Mouse (Mus musculus) T-cell, adult 2 months (primary cell): ENCODE results near the gene Adm.
A peak's percentile ranks its signal among the peaks of the same experiment; 100 is the strongest.
"Not testable (repeated sequence)": the region's sequence is repeated elsewhere in the genome, so short reads cannot be mapped to it uniquely, and the experiment has no call there.

Experiments
- DNase-seq: peaks from one replicate; pipeline ENCODE4 v3.0.0; 2022; ENCODE audit warnings: low spot score

Gene Adm

DNA sequence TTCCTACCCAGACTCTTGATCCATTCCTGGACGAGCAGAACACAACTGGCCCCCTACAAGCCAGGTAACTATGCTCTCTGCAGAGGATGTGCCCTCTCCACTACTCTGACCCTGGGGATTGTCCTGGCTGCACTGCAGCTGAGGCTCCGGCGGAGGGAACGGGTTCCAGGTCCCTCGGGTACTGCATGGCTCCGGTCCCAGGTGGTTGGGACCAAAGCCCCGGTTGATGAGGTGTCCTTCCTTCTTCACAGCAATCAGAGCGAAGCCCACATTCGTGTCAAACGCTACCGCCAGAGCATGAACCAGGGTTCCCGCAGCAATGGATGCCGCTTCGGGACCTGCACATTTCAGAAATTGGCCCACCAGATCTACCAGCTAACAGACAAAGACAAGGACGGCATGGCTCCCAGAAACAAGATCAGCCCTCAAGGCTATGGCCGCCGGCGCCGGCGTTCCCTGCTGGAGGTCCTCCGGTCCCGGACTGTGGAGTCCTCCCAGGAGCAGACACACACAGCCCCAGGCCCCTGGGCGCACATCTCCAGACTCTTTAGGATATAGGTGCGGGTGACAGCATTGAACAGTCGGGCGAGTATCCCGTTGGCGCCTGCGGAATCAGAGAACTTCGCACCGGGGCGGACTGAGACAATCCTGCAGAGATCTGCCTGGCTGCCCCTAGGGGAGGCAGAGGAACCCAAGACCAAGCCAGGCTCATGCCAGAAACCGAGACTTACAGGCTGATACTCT, 1.3 kb downstream of the Adm start:
- no peak for DNase-seq

DNA sequence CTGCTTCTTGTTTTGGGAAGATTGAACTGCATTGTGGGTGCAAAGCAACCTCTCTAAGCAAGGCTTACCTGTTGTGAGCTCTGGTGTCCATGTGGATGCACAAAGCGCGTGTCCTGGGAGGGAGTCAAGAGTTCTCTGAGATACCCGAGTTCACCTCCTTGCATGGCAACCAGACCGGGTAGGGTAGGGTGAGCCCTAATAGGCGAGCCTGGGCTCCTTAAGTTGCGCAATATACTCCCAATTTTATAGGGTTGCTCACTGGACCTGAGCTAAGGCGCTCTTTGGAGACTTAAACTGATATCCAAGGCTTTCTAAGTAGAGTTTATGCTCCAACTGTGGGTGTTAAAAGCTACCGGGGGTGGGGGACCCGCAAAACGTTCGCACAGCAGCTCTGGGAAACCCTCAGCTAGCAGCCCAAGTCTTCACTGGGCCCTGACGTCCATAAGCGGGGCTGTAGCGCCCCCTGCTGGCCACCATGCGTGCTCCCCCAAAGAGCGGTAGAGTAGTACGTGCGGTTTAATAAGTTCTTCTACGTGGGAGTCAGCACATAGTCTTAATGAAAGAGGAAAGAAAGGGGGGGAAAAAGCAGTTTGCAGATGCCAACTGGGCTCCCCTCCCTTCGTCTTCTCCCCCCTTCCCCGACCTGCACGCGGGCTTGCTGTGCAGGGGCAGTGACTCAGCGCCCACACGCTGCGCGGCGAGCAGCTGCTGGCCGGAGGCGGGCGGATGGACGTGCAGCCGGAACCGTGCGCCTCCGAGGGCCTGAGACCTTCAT, 2.6 kb downstream of the Adm start:
- DNase-seq, result peak; percentile 84

DNA sequence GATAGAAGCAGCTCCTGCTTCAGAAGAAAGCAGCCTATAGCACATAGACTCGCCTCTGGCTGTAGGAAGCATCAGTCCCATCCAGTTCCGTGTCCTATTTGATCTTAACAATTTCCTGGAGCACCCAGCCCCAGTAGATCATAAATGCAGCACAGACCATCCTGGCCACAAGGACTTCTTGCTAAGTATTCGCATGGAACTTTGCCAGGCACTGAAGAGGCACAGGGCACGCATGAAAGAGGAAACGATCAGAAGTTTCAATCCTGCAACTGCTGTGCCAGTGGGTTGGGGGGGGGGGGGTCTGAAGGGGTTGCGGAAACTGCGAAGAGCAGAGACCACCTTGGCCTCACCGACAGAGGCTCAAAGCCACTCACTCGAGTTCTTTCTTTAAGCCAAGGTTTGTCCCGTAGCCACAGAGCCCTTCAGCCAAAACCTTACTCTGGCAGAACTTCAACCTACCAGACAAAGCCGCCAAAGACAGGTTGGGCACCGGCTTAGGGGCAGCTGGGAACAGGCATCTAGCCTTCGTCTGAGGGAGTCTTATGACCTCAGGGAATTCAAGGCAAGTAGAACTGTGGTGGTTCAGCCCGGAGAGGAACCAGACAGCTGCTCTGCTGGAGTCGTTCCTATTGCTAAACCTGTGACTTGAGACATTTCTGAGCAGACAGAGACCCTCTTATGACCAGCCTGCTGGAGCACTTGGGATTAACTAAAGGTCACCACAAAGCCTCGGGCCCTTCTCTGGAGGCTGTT, 3.9 kb downstream of the Adm start:
- no peak for DNase-seq

DNA sequence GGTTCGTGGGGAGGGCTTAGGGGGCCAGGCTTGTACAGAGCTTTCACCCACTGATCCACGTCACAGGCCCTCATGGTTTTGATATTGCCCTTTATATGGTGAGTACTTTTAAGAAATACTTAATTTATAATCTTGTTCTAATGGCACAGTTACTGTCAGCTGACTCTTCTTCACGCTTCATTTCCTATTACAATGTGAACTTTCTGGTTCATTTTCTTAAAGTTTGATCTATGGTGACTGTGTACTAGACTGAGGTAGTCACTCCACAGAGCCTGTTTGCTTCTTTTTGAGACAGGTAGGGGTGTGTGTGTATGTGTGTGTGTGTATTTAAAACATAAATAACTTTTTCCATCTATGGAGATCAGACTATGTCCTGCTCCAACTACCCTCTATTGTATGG, 8.5 kb downstream of the Adm start:
- DNase-seq, result no peak

DNA sequence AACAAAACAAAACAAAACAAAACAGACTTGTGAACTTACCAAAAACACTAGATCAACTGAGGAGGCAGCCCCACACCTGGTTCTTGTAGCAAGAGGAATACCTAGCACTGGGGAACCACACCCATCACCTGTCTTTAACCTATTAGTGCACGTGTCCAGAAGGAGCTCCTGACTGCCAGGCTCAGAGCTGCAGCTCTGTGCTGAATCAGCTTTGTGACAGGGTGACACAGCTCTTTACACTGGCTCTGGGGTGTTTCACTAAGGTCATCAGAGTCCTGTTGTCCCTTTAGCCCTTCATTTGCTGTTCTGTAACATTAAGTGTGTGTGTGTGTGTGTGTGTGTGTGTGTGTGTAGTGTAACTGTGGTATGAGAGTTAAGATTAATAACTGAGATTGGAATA, 9.1 kb downstream of the Adm start:
- no peak for DNase-seq

DNA sequence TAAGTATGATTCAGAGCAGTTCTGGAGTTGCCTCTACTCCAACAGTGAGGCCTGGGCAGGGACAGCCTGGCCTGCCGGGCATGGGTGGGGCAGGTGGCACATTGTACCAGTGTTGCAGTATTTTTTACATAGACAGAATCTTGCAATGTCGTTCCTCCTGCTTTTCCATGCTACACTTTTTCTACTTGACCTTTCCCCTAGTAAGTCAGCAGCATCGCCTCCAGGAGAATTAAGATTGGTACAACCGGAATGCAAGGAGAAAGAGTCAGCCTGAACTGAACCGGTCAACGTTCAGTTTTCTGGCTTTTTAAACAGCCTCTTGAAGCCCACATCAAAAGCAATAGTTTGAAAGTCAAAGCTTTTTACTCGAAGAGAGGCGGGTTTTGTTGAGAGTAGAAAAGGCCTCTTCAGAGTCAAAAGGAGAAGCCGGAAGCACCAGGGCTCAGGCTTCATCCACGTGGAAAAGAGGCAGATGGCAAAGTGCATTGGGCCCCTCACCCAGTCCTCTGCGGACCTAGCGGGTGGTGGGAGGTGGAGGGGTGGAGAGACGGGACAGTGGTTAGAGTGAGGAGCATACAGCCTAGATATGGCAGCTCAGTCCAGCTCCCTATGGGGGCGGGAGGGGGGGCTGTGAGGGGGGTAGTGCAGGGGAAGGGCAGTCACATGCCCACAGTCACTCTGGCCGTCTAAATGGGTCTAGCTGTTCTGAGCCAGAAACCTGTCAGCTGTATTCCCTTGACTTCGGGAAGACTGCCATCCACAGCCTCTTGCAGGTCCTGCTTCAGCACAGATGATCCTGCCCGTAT, 11.0 kb downstream of the Adm start:
- DNase-seq, result no peak

DNA sequence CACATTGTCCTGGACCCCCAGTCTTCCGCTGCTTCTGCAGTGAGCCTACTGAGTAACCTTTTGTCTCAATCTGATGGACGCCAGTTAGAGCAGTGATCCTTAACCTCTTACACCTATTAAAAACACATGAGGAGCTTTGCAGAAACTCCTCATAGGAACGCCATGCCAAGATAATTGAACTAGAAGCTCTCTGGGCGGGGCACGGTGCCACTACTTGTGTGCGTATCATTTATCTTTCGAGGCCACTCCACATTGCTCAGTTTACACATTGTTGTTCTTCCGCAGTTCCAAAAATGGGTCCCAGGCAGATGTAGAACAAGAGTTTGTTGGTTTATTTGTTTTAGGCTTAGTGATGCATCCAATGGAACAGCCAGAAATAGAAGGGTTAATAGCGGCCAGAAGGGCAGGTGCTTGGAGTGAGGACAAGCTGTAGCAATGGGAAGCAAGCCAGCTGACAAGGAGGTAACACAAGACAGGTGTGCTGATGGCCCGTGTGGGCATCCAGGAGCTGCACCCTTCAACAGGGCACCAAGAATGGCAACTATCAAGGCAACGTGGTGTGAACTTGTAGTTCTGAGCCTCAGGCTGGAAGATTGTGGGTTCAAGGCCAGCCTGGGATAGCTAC, 11.9 kb downstream of the Adm start:
- DNase-seq, result no peak

DNA sequence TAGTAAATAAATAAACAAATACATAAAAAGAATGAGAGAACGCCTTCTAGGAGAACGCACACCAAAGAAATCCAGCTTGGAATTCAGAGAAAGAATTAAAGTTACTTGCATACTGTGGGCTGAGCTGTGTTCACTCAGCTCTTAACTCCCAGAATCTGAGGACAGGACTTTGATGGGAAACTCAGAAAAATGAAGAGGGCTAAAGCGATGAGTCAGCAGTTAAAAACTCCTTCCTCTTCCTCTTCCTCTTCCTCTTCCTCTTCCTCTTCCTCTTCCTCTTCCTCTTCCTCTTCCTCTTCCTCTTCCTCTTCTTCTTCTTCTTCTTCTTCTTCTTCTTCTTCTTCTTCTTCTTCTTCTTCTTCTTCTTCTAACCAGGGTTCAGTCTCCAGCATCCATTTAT, 12.5 kb downstream of the Adm start:
- not testable (repeated sequence) for DNase-seq

DNA sequence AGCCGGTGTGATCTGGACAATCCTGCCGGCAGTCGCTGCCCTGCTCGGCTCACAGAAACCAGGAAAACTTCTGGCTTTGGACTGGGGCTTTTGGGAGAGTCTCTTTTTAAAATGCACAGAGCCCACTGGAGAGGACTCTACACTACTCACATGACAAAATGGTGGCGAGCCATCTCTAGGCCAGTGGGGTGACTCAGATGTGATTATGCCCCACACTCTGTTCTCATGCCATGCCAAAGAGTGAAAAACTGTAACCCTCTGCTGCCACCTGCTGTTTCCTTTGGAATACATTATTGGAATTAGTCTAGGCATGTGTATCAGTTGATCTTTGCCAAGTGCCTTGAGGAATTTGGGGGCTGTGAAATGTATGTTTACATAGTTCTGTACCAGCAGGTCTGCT, 17.9 kb downstream of the Adm start:
- no peak for DNase-seq

DNA sequence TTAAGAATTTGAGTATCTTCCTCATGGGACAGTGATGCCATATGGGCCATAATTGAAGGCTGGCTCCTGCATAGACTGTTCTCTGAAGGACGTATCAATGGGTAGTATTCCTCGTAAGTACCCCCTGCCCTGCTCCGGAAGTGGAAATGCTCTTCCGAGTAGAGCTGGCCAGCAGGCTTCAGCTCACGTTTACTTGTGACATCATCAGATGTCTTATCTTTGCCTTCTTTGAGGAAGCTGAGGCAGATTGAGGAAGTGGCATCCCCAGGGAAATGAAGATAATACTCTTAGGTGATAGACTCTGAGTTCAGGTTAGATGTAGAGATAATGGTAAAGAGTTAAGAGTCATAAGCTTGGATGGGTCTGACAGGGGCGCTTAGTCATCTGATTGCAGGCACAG, 18.4 kb downstream of the Adm start:
- no peak for DNase-seq

DNA sequence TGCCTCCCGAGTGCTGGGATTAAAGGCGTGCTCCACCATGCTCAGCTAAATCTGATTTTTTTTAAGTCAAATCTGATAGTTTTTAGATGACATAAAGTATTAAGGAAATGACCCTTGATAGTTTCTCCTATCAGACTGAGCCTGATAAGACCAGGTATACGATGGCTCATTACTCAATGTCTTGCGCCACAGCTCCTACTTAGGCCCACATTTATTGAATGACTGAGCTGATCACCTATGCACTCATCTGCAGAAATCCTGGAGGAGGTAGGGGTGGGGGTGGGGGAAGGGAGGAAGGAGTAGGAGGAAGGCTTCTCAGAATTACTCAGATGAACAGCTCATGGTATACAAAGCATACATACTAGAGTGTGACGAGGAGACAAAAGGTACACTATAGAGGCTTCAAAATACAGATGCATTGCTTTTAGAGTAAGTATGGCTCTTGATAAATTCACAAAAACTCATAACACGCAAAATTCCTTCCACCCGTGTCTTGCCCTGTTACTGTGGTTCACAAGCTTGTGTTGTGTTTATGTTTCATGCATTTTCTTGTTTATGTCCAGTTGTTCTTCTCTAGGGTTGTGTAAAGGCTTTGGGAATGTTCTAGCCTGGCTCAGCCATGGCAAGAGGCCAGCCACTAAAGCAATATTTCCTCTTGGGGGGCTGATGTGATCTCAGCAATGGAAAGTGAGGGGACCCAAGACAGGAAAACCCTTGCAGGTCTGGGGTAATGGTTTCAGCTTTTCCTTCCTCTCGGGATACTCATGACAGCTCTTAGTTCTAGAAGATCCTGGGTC, 19.3 kb downstream of the Adm start:
- no peak for DNase-seq

DNA sequence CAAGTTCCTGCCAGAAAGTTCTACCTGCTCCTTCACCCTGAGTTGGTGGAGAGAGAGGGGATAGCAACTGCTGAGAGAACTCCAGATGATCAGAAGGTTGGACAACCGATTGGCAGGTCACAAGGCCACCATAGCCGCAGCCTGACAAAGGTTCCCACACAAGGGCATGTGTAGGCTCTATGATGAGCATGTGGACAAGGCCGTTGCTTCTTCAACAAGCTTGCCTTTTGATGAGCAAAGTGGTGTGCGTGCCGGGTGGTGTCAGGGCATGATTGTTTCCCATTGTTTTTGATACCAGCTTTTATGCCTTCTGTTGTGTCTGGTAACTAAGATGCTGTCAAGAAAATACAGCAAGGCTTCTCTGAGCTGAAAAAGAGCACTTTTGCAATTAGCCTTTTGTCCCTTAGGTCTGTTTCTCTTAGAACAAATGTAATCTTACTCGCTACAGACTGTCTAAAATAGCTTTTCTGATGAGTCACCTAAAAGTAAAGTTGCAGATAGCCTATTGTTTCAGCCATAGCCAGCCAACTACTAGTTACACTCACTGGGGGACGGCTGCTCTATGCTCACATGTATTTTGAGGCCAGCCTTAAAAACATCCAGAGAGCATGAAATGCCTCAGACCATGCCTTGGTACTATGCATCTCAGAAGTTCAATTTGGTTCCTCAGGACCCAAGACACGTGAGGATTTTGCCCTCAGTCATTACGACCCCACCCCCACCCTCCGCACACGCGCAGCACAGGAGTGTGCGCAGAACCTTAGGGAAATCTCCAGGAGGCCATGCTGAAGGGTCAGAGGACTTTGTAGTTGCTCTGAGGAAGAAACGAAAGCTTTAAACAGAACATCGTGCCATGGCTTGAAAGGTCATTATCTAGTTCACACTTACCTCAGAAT, 20.3 kb downstream of the Adm start:
- no peak for DNase-seq

DNA sequence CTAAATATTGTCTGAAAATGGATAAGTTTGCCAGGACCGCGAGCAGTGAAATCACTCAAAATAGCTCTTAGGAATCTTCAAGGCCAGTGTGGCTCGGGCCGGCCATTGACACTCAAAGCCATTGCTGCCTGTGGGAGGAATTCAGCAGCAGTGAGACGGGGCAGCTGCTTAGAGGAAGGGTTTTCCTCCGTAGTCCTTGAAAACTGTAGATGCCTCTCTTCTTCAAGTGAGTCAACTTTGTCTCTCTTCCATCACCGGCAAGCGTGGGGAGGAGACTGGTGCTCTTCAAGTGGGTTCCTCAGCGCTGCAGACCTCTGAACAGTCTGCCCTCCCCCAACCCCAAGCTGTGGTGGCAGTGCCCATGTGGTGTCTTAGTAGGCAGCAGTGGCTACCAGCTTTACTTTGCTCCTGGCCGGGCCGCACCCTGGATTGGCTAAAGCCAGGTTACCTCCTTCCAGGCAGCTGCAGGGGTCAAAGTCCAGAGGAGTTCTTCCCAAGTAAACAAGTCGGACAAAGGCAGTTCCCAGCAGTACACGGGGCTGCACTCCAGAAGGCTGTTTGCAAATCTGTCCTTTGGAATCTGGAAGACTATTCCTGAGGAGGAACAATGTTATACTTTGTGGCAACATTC, 21.1 kb downstream of the Adm start:
- DNase-seq, result no peak

DNA sequence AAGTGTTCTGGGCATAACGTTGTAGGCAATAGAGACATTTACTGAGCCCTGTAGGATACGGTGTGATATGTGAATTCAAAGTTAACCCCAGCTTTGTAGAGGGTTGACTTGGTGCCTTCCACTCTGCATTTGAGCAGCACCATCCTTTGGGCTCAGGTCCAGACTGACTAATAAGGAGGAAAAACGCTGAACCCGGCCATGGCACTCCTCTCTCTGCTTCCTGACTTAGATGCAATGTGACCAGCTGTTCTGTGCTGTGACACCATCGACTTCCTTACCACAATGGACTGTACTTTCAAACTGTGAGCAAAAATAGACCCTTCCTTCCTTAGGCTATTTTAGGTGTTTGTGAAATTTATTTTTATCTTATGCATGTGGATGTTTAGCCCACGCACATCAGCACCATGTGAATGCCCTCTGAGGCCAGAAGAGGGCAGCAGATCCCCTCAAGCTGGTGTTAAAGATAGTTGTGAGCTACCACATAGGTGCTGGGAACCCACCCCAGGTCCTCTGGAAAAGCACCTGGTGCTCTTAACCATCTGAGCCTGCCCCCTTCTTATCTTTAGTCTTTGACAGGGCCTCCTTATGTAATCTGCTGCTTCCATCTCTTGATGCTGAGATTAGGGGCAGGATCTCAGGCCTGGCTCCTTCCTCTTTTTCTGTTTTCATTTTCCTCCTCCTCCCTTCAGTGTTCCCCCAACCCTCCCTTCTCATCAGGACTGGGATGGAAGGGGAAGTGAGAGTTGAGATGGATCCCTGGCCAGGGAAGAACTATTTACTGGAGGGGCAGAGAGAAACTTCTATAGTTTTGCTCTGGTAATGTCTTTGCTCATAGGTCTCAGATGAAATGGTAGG, 21.9 kb downstream of the Adm start:
- no peak for DNase-seq

DNA sequence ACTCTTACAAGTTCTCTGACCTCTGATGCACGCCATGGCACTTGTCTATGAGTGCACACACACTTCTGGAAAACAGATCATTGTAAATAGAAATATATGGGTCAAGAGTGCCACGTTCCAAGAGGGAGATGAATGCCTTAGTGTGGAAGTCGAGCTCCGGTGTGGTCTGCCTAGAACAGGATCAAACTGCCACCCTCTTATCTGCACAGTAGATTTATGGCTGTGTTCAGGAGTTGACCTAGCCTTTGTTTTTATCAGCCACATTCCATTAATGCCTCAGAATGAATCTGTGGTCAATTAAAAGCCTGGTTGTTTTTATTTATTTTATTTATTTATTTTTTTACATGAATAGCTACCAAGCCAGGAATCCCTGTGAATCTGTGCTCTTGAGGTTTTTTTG, 23.0 kb downstream of the Adm start:
- DNase-seq, result no peak

DNA sequence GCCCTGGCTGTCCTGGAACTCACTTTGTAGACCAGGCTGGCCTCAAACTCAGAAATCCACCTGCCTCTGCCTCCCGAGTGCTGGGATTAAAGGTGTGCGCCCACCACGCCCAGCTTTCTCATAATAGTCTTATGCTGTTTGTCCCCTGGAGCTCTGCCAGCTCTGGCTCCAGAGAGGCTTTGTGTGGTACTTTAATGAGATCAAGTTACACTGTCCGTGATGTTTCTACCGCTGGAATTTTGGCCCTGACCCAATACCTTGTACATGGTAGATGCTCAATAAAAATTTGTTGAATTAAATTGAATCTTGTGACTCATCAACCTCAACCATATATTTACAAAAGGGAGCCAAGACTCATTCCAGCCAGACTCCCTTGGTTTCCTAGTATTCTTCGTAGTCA, 23.6 kb downstream of the Adm start:
- DNase-seq, result no peak

DNA sequence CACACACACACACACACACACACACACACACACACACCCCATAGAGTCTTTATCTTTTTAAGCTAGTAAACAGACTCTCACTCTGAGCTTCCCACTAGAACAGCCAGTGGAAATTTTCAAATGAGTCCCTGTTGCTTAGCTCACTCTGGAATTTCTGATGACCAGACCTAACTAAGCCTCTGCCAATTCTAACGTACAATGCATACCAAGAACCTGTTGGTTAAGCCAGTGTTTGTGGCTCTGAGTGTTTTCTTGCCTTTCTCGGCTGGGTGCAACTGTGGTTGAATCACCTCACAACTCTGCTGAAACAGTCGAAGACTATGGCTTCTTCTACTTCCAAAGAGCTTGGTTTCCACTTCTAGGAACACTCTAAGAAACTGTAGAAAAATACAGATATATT, 27.8 kb downstream of the Adm start:
- DNase-seq, result no peak

DNA sequence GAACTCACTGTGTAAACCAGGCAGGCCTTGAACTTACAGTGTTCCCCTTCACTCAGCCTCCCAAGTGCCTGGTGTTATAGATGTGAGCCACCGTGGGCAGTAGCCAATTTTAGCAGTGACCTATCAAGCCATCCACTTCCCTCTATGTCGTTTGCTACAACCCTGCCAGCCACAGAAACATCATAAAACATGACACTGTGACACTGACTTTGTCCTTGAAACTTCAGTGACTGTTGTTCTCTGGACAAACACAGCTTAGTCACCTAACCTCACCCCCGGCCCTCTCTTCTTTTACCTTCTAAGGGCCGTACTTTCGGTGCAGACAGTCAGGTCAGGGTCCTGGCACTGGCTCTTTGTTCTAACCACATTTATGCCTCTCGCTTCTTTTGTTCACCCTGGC, 28.5 kb downstream of the Adm start:
- DNase-seq, result no peak
